Mouse (Mus musculus) lung, postnatal 0 days (tissue): ENCODE measurements around the gene Actr1b. TPM values are rescaled to one million over a fixed set of nuclear protein-coding genes. Genes with fewer than 3 reads are reported as not detected.

Source experiments
- ATAC-seq: fragments of 200-750 bp; cut with Nextera tagmentation; 2 replicates; pipeline ENCODE4 v1.8.0; 2017; ENCODE audit warnings: moderate library complexity
- DNase-seq: peaks from one replicate; pipeline ENCODE4 v3.0.0-alpha.2; 2016; ENCODE audit warnings: low spot score
- H3K27ac ChIP-seq: fragments of 300-500 bp; sonication (generic); 2 replicates; pipeline ENCODE4 v1.5.1; 2014; ENCODE audit warnings: antibody characterized with exemption, mild to moderate bottlenecking, low read length, mixed read lengths
- H3K27me3 ChIP-seq: fragments of 300-500 bp; sonication (generic); replicated peaks from 2 replicates; pipeline ENCODE4 v1.6.1; 2014; ENCODE audit warnings: low read length, mixed read lengths; ENCODE audit not compliant: insufficient read depth
- H3K36me3 ChIP-seq: fragments of 300-500 bp; sonication (generic); 2 replicates; pipeline ENCODE4 v1.6.1; 2014; ENCODE audit warnings: low read length, mixed read lengths; ENCODE audit not compliant: insufficient read depth
- H3K4me1 ChIP-seq: fragments of 300-500 bp; sonication (generic); 2 replicates; pipeline ENCODE4 v1.6.1; 2014; ENCODE audit warnings: antibody characterized with exemption, low read depth, low read length, mixed read lengths; ENCODE audit not compliant: insufficient read depth
- H3K4me2 ChIP-seq: fragments of 300-500 bp; sonication (generic); replicated peaks from 2 replicates; pipeline ENCODE4 v1.6.1; 2014; ENCODE audit warnings: low read depth, mild to moderate bottlenecking, low read length, moderate library complexity, mixed read lengths
- H3K4me3 ChIP-seq: fragments of 300-500 bp; sonication (generic); 2 replicates; pipeline ENCODE4 v1.5.1; 2014; ENCODE audit warnings: low read depth, low read length
- H3K9ac ChIP-seq: fragments of 300-500 bp; sonication (generic); replicated peaks from 2 replicates; pipeline ENCODE4 v1.6.1; 2014; ENCODE audit warnings: low read depth, mild to moderate bottlenecking
- H3K9me3 ChIP-seq: fragments of 300-500 bp; sonication (generic); 2 replicates; pipeline ENCODE4 v1.6.1; 2016; ENCODE audit warnings: low read length, mixed read lengths
- CTCF ChIP-seq: IDR thresholded peaks from 2 replicates; pipeline ENCODE4 v1.5.1; 2016; ENCODE audit warnings: antibody characterized with exemption, mild to moderate bottlenecking
- EP300 ChIP-seq: IDR thresholded peaks from 2 replicates; pipeline ENCODE4 v1.6.1; 2016; ENCODE audit warnings: antibody characterized with exemption, mild to moderate bottlenecking, control low read depth
- WGBS: fragments of 180-500 bp; shearing (Covaris S2); extraction: QIAGEN DNeasy Blood & Tissue Kit; methylation state at CpG from one replicate; pipeline ENCODE4 v1.1.7; 2014; 5-methylcytosine and 5-hydroxymethylcytosine counted together
- polyA plus RNA-seq: library from polyadenylated mRNA; unstranded; fragments of >200 nt; fragmentation: Nextera tagmentation; extraction: Ambion mirVana; gene quantifications from 2 replicates; pipeline ENCODE4 v1.2.1, GENCODE M21; 2015

Actr1b gene
- polyA plus RNA-seq, 1 experiment from 2014 or later, result 75.8 TPM

- peak overlapping the region; percentile 92 for H3K27ac ChIP-seq
- peaks cover 8% of the 10 kb centered on the region; the same call in 1 of the 2 replicates for H3K36me3 ChIP-seq
- H3K9ac ChIP-seq, result peak overlapping the region; percentile 82
- H3K9me3 ChIP-seq, result no peaks in the 10 kb centered on the region
- H3K4me2 ChIP-seq, result peak overlapping the region; percentile 94
- WGBS, result 2% methylated on average over 26 of the region's 33 CpGs
- ATAC-seq (peak; percentile 51), DNase-seq (peak; percentile 59)
- no peaks in the 10 kb centered on the region for H3K27me3 ChIP-seq
- peaks cover 10% of the 10 kb centered on the region; the same call in 1 of the 2 replicates for H3K4me1 ChIP-seq
- H3K4me3 ChIP-seq, result peak overlapping the region; percentile 89
- TF ChIP-seq CTCF, result peak; percentile 60
- TF ChIP-seq EP300, result no peak
These were observed 5.0 kb downstream of the Actr1b start for GRCm38 (mm10) chr1:36709055-36709853.

GRCm38 (mm10) chr1:36708626-36709025 is 5.6 kb downstream of the Actr1b start:
- WGBS, result 40% methylated on average over 1 of the region's 1 CpGs
- peak; percentile 64 for DNase-seq
- ATAC-seq, result no peak

GRCm38 (mm10) chr1:36707797-36708196 is 6.4 kb downstream of the Actr1b start:
- DNase-seq (peak; percentile 6), ATAC-seq (no peak)
- peaks cover 10% of the 10 kb centered on the region; the same call in 1 of the 2 replicates for H3K4me1 ChIP-seq
- H3K36me3 ChIP-seq, result peaks cover 12% of the 10 kb centered on the region; the same call in 1 of the 2 replicates
- H3K9me3 ChIP-seq, result no peaks in the 10 kb centered on the region
- no peak overlapping the region for H3K4me3 ChIP-seq
- no peak overlapping the region for H3K27ac ChIP-seq
- 0 out of 2 replicates have a peak overlapping the region, but pooled peaks have one; percentile 94 for H3K4me2 ChIP-seq
- no peak for TF ChIP-seq EP300
- no peak for TF ChIP-seq CTCF
- 72% methylated on average over 3 of the region's 3 CpGs for WGBS
- H3K9ac ChIP-seq, result no peak overlapping the region
- no peaks in the 10 kb centered on the region for H3K27me3 ChIP-seq

More at GRCm38 (mm10) chr1:36708626-36709025, 5.6 kb downstream of the Actr1b start:
- Histone ChIP-seq H3K27ac (peak overlapping the region; percentile 92), H3K36me3 (peaks cover 12% of the 10 kb centered on the region; the same call in 1 of the 2 replicates), H3K4me1 (peaks cover 10% of the 10 kb centered on the region; the same call in 1 of the 2 replicates), H3K9ac (peak overlapping the region; percentile 82; the same call in 1 of the 2 replicates), H3K4me2 (peak overlapping the region; percentile 94), H3K27me3 (no peaks in the 10 kb centered on the region), H3K9me3 (no peaks in the 10 kb centered on the region), H3K4me3 (peak overlapping the region; percentile 89)
- TF ChIP-seq CTCF (no peak), EP300 (no peak)

- no peaks in the 10 kb centered on the region for H3K9me3 ChIP-seq
- TF ChIP-seq EP300, result no peak
- no peak for ATAC-seq
- H3K27ac ChIP-seq, result no peak overlapping the region
- no peak overlapping the region for H3K4me2 ChIP-seq
- no peaks in the 10 kb centered on the region for H3K27me3 ChIP-seq
- 33% methylated on average over 2 of the region's 2 CpGs for WGBS
- no peak overlapping the region for H3K9ac ChIP-seq
- no peak overlapping the region for H3K4me3 ChIP-seq
- peaks cover 10% of the 10 kb centered on the region; the same call in 1 of the 2 replicates for H3K4me1 ChIP-seq
- peaks cover 12% of the 10 kb centered on the region; the same call in 1 of the 2 replicates for H3K36me3 ChIP-seq
- no peak for DNase-seq
These were observed 7.1 kb downstream of the Actr1b start for GRCm38 (mm10) chr1:36707166-36707565.

GRCm38 (mm10) chr1:36697030-36697429 is 17.2 kb downstream of the Actr1b start:
- TF ChIP-seq EP300, result no peak
- TF ChIP-seq CTCF, result no peak
- Histone ChIP-seq H3K9ac (no peak overlapping the region), H3K27ac (no peak overlapping the region), H3K9me3 (no peaks in the 10 kb centered on the region), H3K4me1 (peaks cover 2% of the 10 kb centered on the region; the same call in 1 of the 2 replicates), H3K4me3 (no peak overlapping the region), H3K27me3 (no peaks in the 10 kb centered on the region), H3K36me3 (peaks cover 8% of the 10 kb centered on the region; the same call in 1 of the 2 replicates), H3K4me2 (no peak overlapping the region)
- ATAC-seq, result no peak
- 70% methylated on average over 5 of the region's 5 CpGs for WGBS
- no peak for DNase-seq

GRCm38 (mm10) chr1:36696411-36696810 is 17.8 kb downstream of the Actr1b start:
- no peak overlapping the region for H3K27ac ChIP-seq
- no peak overlapping the region for H3K4me3 ChIP-seq
- no peaks in the 10 kb centered on the region for H3K27me3 ChIP-seq
- TF ChIP-seq CTCF (no peak), EP300 (no peak)
- DNase-seq (peak; percentile 7), ATAC-seq (no peak)
- H3K9ac ChIP-seq, result no peak overlapping the region
- 0 out of 2 replicates have a peak, but pooled peaks cover 4% of the 10 kb centered on the region for H3K36me3 ChIP-seq
- H3K4me1 ChIP-seq, result peaks cover 4% of the 10 kb centered on the region; the same call in 1 of the 2 replicates
- WGBS, result 59% methylated on average over 6 of the region's 6 CpGs
- H3K9me3 ChIP-seq, result no peaks in the 10 kb centered on the region
- no peak overlapping the region for H3K4me2 ChIP-seq
